Mouse (Mus musculus) liver, adult 2 months (tissue): ENCODE measurements around the gene Syn3.

ENCODE experiments used
- CTCF ChIP-seq: fragments of 200-500 bp; IDR thresholded peaks from 2 replicates; pipeline ENCODE4 v1.5.1; 2011; ENCODE audit warnings: low read depth, low read length, control low read depth
- POLR2A ChIP-seq: fragments of 200-500 bp; IDR thresholded peaks from 2 replicates; pipeline ENCODE4 v1.6.1; 2011; ENCODE audit warnings: low read length, control low read depth; ENCODE audit not compliant: insufficient read depth; ENCODE audit errors: extremely low read depth

DNA sequence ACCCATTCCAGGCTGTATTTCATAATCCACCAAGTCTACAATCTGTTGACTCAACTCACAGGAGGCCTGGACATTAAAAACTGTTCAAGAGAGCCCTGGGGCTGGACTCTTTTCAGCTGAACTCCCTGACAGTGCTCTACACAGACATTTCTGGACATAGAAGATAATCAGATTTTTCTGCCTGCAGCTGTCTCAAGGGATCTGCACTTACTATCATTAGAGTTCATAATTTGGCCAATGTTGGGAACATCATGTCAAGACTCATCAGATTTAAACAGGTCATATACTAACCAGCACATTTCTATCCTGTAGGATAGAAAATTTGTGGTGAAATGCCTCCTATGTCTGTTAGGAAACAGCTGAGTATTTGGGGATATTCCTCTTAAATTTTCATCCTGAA lies 12.2 kb upstream of the Syn3 start:
- no peak for TF ChIP-seq POLR2A
- no peak for TF ChIP-seq CTCF
